Mouse (Mus musculus) MEL (cell line): ENCODE data around the gene Unc5cl. TPM values are rescaled to one million over a fixed set of nuclear protein-coding genes. Genes with fewer than 3 reads are reported as not detected.
A peak's percentile ranks its signal among the peaks of the same experiment; 100 is the strongest.

Experiments used
- DNase-seq: peaks from one replicate; pipeline ENCODE4 v3.0.0; 2011; ENCODE audit warnings: low read depth, low spot score
- H3K27ac ChIP-seq: 2 replicates; pipeline ENCODE4 v1.5.1; 2012; ENCODE audit warnings: low read depth, mild to moderate bottlenecking, control low read depth, low read length, moderate library complexity; ENCODE audit not compliant: control insufficient read depth
- H3K27me3 ChIP-seq, 2 experiments: fragments of 150-350 bp in 1 of 2; sonication (generic) in 1 of 2; 2 replicates each; pipeline ENCODE4 v1.6.1; 2012; ENCODE audit warnings: low read length in 2 of 2, mild to moderate bottlenecking in 2 of 2, improper control_type of control experiment in 1 of 2, moderate library complexity in 1 of 2; ENCODE audit not compliant: insufficient read depth in 2 of 2, control insufficient read depth in 1 of 2
- H3K36me3 ChIP-seq, 2 experiments: 2 replicates each; pipeline ENCODE4 v1.6.1; 2012 to 2014; ENCODE audit warnings: low read length in 2 of 2, improper control_type of control experiment in 1 of 2, inconsistent platforms in 1 of 2, mild to moderate bottlenecking in 1 of 2; ENCODE audit not compliant: insufficient read depth in 2 of 2, control insufficient read depth in 1 of 2
- H3K4me1 ChIP-seq, 2 experiments: fragments of 150-350 bp in 1 of 2; sonication (generic) in 1 of 2; 2 replicates each; pipeline ENCODE4 v1.6.1; 2012; ENCODE audit warnings: low read length in 2 of 2, improper control_type of control experiment in 1 of 2, mild to moderate bottlenecking in 1 of 2; ENCODE audit not compliant: insufficient read depth in 2 of 2, control insufficient read depth in 1 of 2
- H3K4me3 ChIP-seq, 2 experiments: fragments of 150-350 bp in 1 of 2; sonication (generic) in 1 of 2; 2 replicates each; pipeline ENCODE4 v1.5.1; 2012; ENCODE audit warnings: low read depth in 2 of 2, low read length in 2 of 2, mild to moderate bottlenecking in 2 of 2, moderate library complexity in 2 of 2, control low read depth in 1 of 2, improper control_type of control experiment in 1 of 2; ENCODE audit not compliant: control insufficient read depth in 1 of 2, insufficient read depth in 1 of 2
- H3K79me2 ChIP-seq: 2 replicates; pipeline ENCODE4 v1.6.1; 2012; ENCODE audit warnings: mild to moderate bottlenecking, low read length, moderate library complexity; ENCODE audit not compliant: control insufficient read depth, poor library complexity, insufficient read depth
- H3K9ac ChIP-seq: 2 replicates; pipeline ENCODE4 v1.6.1; 2012; ENCODE audit warnings: low read depth, mild to moderate bottlenecking, control low read depth, low read length, moderate library complexity; ENCODE audit not compliant: control insufficient read depth, poor library complexity, severe bottlenecking
- H3K9me3 ChIP-seq: fragments of 150-350 bp; sonication (generic); replicated peaks from 2 replicates; pipeline ENCODE4 v1.6.1; 2012; ENCODE audit warnings: mild to moderate bottlenecking, low read length, improper control_type of control experiment, moderate library complexity; ENCODE audit not compliant: insufficient read depth
- BHLHE40 ChIP-seq: IDR thresholded peaks from 2 replicates; pipeline ENCODE4 v1.6.1; 2012; ENCODE audit warnings: low read depth, mild to moderate bottlenecking, inconsistent platforms, low read length, improper control_type of control experiment, borderline replicate concordance
- CHD1 ChIP-seq: IDR thresholded peaks from 2 replicates; pipeline ENCODE4 v1.6.1; 2012; ENCODE audit warnings: low read depth, mild to moderate bottlenecking, inconsistent platforms, low read length, improper control_type of control experiment
- CHD2 ChIP-seq: IDR thresholded peaks from 2 replicates; pipeline ENCODE4 v1.6.1; 2011; ENCODE audit warnings: low read length, improper control_type of control experiment
- CTCF ChIP-seq, 3 experiments: IDR thresholded peaks in 2 of 3; conservative IDR thresholded peaks in 1 of 3; 2 replicates each; pipeline ENCODE4 v1.5.1; 2011 to 2012; ENCODE audit warnings: low read length in 3 of 3, low read depth in 2 of 3, mild to moderate bottlenecking in 2 of 3, improper control_type of control experiment in 1 of 3, inconsistent platforms in 1 of 3, mixed read lengths in 1 of 3, moderate library complexity in 1 of 3; ENCODE audit not compliant: control insufficient read depth in 1 of 3, insufficient read depth in 1 of 3, poor library complexity in 1 of 3, severe bottlenecking in 1 of 3
- ELF1 ChIP-seq: IDR thresholded peaks from 2 replicates; pipeline ENCODE4 v1.6.1; 2014; ENCODE audit warnings: low read depth, mild to moderate bottlenecking, inconsistent platforms, low read length, improper control_type of control experiment, moderate library complexity
- ETS1 ChIP-seq: IDR thresholded peaks from 2 replicates; pipeline ENCODE4 v1.6.1; 2012; ENCODE audit warnings: low read depth, mild to moderate bottlenecking, inconsistent platforms, low read length, improper control_type of control experiment, moderate library complexity
- GATA1 ChIP-seq: IDR thresholded peaks from 2 replicates; pipeline ENCODE4 v1.6.1; 2011; ENCODE audit warnings: low read depth, low read length, improper control_type of control experiment
- HCFC1 ChIP-seq: IDR thresholded peaks from 2 replicates; pipeline ENCODE4 v1.6.1; 2012; ENCODE audit warnings: low read depth, mild to moderate bottlenecking, inconsistent platforms, low read length, improper control_type of control experiment, moderate library complexity
- JUND ChIP-seq: IDR thresholded peaks from 2 replicates; pipeline ENCODE4 v1.6.1; 2011; ENCODE audit warnings: low read depth, mild to moderate bottlenecking, improper control_type of control experiment, low read length
- MAFK ChIP-seq: IDR thresholded peaks from 2 replicates; pipeline ENCODE4 v1.6.1; 2011; ENCODE audit warnings: low read depth, mild to moderate bottlenecking, low read length, improper control_type of control experiment, borderline replicate concordance
- MAX ChIP-seq: IDR thresholded peaks from 2 replicates; pipeline ENCODE4 v1.6.1; 2011; ENCODE audit warnings: low read length, improper control_type of control experiment
- MAZ ChIP-seq: IDR thresholded peaks from 2 replicates; pipeline ENCODE4 v1.6.1; 2012; ENCODE audit warnings: low read depth, mild to moderate bottlenecking, inconsistent platforms, low read length, improper control_type of control experiment
- MYB ChIP-seq: IDR thresholded peaks from 2 replicates; pipeline ENCODE4 v1.6.1; 2011; ENCODE audit warnings: mild to moderate bottlenecking, low read depth, low read length, improper control_type of control experiment
- MYC ChIP-seq: IDR thresholded peaks from 2 replicates; pipeline ENCODE4 v1.6.1; 2011; ENCODE audit warnings: low read depth, mild to moderate bottlenecking, low read length, improper control_type of control experiment, moderate library complexity
- NELFE ChIP-seq: IDR thresholded peaks from 2 replicates; pipeline ENCODE4 v1.6.1; 2011; ENCODE audit warnings: low read depth, low read length, improper control_type of control experiment
- POLR2A ChIP-seq, 2 experiments: IDR thresholded peaks; 2 replicates each; pipeline ENCODE4 v1.6.1; 2011 to 2012; ENCODE audit warnings: low read length in 2 of 2, mild to moderate bottlenecking in 2 of 2, control low read depth in 1 of 2, improper control_type of control experiment in 1 of 2, low read depth in 1 of 2, moderate library complexity in 1 of 2; ENCODE audit not compliant: control insufficient read depth in 1 of 2, insufficient read depth in 1 of 2, poor library complexity in 1 of 2
- POLR2AphosphoS2 ChIP-seq: IDR thresholded peaks from 2 replicates; pipeline ENCODE4 v1.6.1; 2011; ENCODE audit warnings: low read length, improper control_type of control experiment
- RAD21 ChIP-seq: IDR thresholded peaks from 2 replicates; pipeline ENCODE4 v1.6.1; 2011; ENCODE audit warnings: mild to moderate bottlenecking, low read depth, low read length, improper control_type of control experiment
- RCOR1 ChIP-seq: IDR thresholded peaks from 2 replicates; pipeline ENCODE4 v1.6.1; 2012; ENCODE audit warnings: low read depth, mild to moderate bottlenecking, inconsistent platforms, low read length, improper control_type of control experiment
- SIN3A ChIP-seq: IDR thresholded peaks from 2 replicates; pipeline ENCODE4 v1.6.1; 2012; ENCODE audit warnings: low read length, improper control_type of control experiment, inconsistent platforms
- SMC3 ChIP-seq: IDR thresholded peaks from 2 replicates; pipeline ENCODE4 v1.6.1; 2011; ENCODE audit warnings: low read depth, low read length, improper control_type of control experiment
- TBP ChIP-seq: IDR thresholded peaks from 2 replicates; pipeline ENCODE4 v1.8.0; 2011; ENCODE audit warnings: low read depth, low read length, improper control_type of control experiment
- TCF12 ChIP-seq: IDR thresholded peaks from 2 replicates; pipeline ENCODE4 v1.6.1; 2014; ENCODE audit warnings: low read depth, mild to moderate bottlenecking, inconsistent platforms, low read length, improper control_type of control experiment, moderate library complexity
- UBTF ChIP-seq: IDR thresholded peaks from 2 replicates; pipeline ENCODE4 v1.6.1; 2012; ENCODE audit warnings: low read depth, mild to moderate bottlenecking, inconsistent platforms, low read length, improper control_type of control experiment, moderate library complexity, borderline replicate concordance; ENCODE audit not compliant: insufficient read depth
- USF1 ChIP-seq: IDR thresholded peaks from 2 replicates; pipeline ENCODE4 v1.6.1; 2014; ENCODE audit warnings: low read depth, mild to moderate bottlenecking, inconsistent platforms, low read length, improper control_type of control experiment, moderate library complexity
- USF2 ChIP-seq, 2 experiments: IDR thresholded peaks; 2 replicates each; pipeline ENCODE4 v1.6.1; 2011 to 2012; ENCODE audit warnings: improper control_type of control experiment in 2 of 2, low read length in 2 of 2, borderline replicate concordance in 1 of 2, inconsistent platforms in 1 of 2, low read depth in 1 of 2, mild to moderate bottlenecking in 1 of 2; ENCODE audit not compliant: insufficient read depth in 1 of 2
- ZC3H11A ChIP-seq: IDR thresholded peaks from 2 replicates; pipeline ENCODE4 v1.6.1; 2012; ENCODE audit warnings: low read depth, mild to moderate bottlenecking, inconsistent platforms, low read length, improper control_type of control experiment
- ZKSCAN1 ChIP-seq: IDR thresholded peaks from 2 replicates; pipeline ENCODE4 v1.6.1; 2012; ENCODE audit warnings: low read depth, mild to moderate bottlenecking, inconsistent platforms, low read length, improper control_type of control experiment, moderate library complexity
- ZNF384 ChIP-seq: IDR thresholded peaks from 2 replicates; pipeline ENCODE4 v1.6.1; 2012; ENCODE audit warnings: low read depth, mild to moderate bottlenecking, inconsistent platforms, low read length, improper control_type of control experiment
- polyA plus RNA-seq, 2 experiments: library from polyadenylated mRNA; stranded (reverse) in 1 of 2; unstranded in 1 of 2; fragments of >175 nt in 1 of 2; fragments of >200 nt in 1 of 2; gene quantifications; 2 replicates each; pipeline versions ENCODE4 v1.2.1 to v1.2.4; 2012; ENCODE audit warnings: low replicate concordance in 2 of 2, low read depth in 1 of 2; ENCODE audit not compliant: insufficient read length in 2 of 2, insufficient read depth in 1 of 2, missing spikeins in 1 of 2
- total RNA-seq: library from RNA; depleted of rRNA; stranded (reverse); fragments of 300-350 nt; gene quantifications from 2 replicates; pipeline ENCODE4 v1.2.3, GENCODE M21; 2012

Gene Unc5cl
- total and polyA plus RNA-seq, 3 experiments, result 4.7 to 7.7 TPM; not detected in 1

GRCm38 (mm10) chr17:48424237-48424636 is 30.5 kb upstream of the Unc5cl start:
- TF ChIP-seq JUND, result no peak
- no peak for TF ChIP-seq USF1
- no peak for TF ChIP-seq CHD1
- TF ChIP-seq HCFC1, result no peak
- no peak for TF ChIP-seq TBP
- TF ChIP-seq ZC3H11A, result no peak
- no peak for TF ChIP-seq UBTF
- no peak for TF ChIP-seq CHD2
- TF ChIP-seq POLR2AphosphoS2, result no peak
- TF ChIP-seq NELFE, result no peak
- TF ChIP-seq SIN3A, result no peak
- TF ChIP-seq USF2 (IDR thresholded peaks at IDR 0.05; ENCODE audit: borderline replicate concordance in 1 of 2, insufficient read depth in 1 of 2, low read depth in 1 of 2, low read length in 2 of 2), result no peak
- no peak for TF ChIP-seq RCOR1
- TF ChIP-seq MAX, result no peak
- Histone ChIP-seq H3K27ac (no peak overlapping the region), H3K4me3 (no peak overlapping the region), H3K27me3 (no peaks in the 10 kb centered on the region), H3K79me2 (no peaks in the 10 kb centered on the region), H3K9me3 (no peaks in the 10 kb centered on the region), H3K9ac (no peak overlapping the region), H3K4me1 (peaks cover 7 to 13% of the 10 kb centered on the region in 2 experiments), H3K36me3 (peaks cover 0 to 4% of the 10 kb centered on the region in 2 experiments; a peak in 2 of 4 replicates)
- no peak for DNase-seq

- Histone ChIP-seq H3K27me3 (no peaks in the 10 kb centered on the region), H3K4me1 (peaks cover 7 to 15% of the 10 kb centered on the region in 2 experiments), H3K4me3 (peak overlapping the region in 1 of 2 experiments; percentile 32; a peak in 1 of 4 replicates), H3K27ac (peak overlapping the region; percentile 67), H3K9me3 (no peaks in the 10 kb centered on the region), H3K36me3 (peaks cover 0 to 4% of the 10 kb centered on the region in 2 experiments; a peak in 2 of 4 replicates), H3K79me2 (no peaks in the 10 kb centered on the region), H3K9ac (no peak overlapping the region)
- DNase-seq, result peak; percentile 92
- TF ChIP-seq ELF1 (no peak), ZKSCAN1 (no peak), GATA1 (peak; percentile 89), ZNF384 (peak; percentile 51; the same call in 1 of the 2 replicates), CHD1 (no peak), UBTF (no peak), CTCF (IDR thresholded peaks at IDR 0.05 in 2 of 3, conservative IDR thresholded peaks at IDR 0.05 in 1 of 3; ENCODE audit: control insufficient read depth in 1 of 3, insufficient read depth in 1 of 3, low read depth in 2 of 3, low read length in 3 of 3, poor library complexity in 1 of 3, severe bottlenecking in 1 of 3) (no peak), ZC3H11A (no peak), POLR2AphosphoS2 (no peak), BHLHE40 (peak; percentile 81), SMC3 (no peak), JUND (no peak), SIN3A (peak; percentile 77), MYB (no peak), MAX (peak; percentile 60; the same call in 1 of the 2 replicates), MAFK (peak; percentile 32; the same call in 1 of the 2 replicates), NELFE (no peak), POLR2A (IDR thresholded peaks at IDR 0.05; ENCODE audit: control insufficient read depth in 1 of 2, insufficient read depth in 1 of 2, low read depth in 1 of 2, low read length in 2 of 2, poor library complexity in 1 of 2) (no peak), MAZ (peak; percentile 31; the same call in 1 of the 2 replicates), MYC (peak; percentile 77), TCF12 (peak; percentile 83), RAD21 (no peak), USF2 (IDR thresholded peaks at IDR 0.05; ENCODE audit: borderline replicate concordance in 1 of 2, insufficient read depth in 1 of 2, low read depth in 1 of 2, low read length in 2 of 2) (no peak), ETS1 (peak; percentile 79)
Measured at GRCm38 (mm10) chr17:48425823-48426612, 28.7 kb upstream of the Unc5cl start.
